Mouse (Mus musculus) gonadal fat pad, adult 2 months (tissue): ENCODE measurements around the gene Gpr162. TPM values are rescaled to one million over a fixed set of nuclear protein-coding genes. Genes with fewer than 3 reads are reported as not detected.

Source experiments
- DNase-seq: peaks from one replicate; pipeline ENCODE4 v3.0.0-alpha.2; 2012; ENCODE audit warnings: low read depth
- polyA plus RNA-seq: library from polyadenylated mRNA; depleted of rRNA; stranded (reverse); fragments of >200 nt; gene quantifications from 2 replicates; pipeline ENCODE4 v1.2.3, GENCODE M21; 2012

Gpr162 gene
- polyA plus RNA-seq, 1 experiment: 1.0 TPM

DNA sequence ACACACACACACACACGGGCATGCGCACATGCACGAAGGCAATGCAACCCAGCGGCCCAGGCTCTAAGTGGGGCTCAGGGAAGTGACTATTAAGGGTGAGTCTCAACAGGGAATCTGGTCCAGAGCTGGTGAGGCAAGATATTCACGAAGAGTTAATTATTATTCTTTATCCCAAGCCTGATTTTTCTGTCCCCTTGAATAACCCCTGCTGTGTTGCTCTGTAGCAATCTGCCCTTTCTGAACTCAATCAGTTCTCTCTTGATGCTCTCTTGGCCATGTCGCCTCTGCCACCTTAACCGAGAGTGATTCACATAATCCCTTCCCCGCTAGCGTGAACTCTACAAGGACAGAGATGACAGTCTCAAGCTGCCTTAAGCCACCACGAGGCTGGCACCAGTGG is 19.6 kb upstream of the Gpr162 start:
- DNase-seq: no peak

DNA sequence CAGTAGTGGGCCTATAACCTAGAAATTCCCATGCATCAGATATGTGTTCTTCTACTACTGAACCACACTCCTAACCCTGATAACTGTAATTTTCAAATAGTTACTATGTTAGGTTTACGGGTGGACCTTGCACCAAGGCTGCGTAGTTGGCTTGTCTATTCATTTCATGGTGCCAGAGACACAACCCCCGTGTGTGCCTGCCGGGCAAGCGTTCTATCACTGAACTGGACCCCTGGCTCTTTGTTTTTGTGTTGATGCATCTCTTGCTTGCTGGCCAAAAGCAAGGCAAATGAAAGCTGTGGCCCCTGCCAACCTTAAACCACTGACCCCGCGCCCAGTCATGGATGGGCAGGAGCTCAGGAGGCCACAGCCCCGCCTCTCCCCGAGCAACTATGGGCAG is 18.0 kb upstream of the Gpr162 start:
- DNase-seq: no peak

DNA sequence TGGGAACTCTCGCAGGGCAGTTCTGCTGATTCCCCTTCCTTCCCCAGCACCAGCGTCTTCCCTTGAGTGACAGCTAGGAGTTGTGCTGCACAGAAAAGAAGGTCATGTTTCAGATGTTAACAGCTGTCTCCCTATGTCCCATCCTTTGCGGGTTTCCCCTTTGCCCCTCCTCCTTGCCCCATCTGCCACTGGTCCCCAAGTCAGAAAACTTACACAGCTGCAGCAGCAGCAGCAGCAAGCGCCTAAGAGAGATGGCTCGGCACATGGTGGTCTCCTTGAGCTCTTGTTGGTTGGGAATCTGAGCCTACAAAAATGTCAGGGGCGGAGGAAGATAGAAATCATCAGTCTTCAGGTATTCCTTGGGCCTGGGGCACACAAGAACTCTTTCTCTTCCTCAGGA is 15.6 kb upstream of the Gpr162 start:
- DNase-seq: no peak

DNA sequence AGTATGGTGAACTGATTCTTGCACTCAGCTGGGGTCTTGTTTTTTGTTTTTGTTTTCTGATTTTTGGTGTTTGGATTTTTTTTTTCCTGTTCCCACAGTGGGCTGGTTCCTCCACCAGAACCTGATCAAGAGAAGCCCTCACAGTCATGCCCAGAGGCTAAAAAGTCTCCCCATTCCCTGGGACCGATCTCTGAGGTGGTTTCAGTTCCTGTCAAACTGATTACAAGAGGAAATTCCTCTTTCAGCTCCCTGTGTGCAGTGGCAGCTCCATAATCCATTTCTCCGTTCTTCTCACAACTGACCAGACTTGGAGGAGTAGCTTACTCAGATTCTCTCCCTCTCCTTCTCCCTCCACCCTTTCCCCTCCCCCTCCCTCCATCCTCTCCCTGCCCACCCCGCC is 10.6 kb upstream of the Gpr162 start:
- DNase-seq: no peak

DNA sequence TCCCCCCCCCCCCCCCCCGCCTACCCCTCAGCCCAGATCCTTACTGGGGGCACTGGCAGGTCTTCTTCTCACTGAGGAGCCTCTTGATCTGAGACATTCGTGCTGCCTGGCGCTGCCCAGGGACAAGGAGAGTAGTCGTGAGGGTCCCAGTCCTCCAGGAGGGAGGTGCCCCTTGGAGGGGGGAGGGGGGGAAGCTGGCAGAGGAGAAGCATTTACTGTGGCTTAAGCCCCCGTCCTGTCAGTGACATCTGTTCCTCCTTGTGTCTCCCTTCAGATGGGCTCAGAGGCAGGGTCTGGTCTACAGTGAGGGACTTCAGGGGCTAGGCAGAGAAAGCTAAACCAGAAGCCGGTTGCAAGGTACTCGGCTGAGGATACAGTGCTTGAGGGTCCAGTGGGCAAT is 2.8 kb upstream of the Gpr162 start:
- DNase-seq: no peak

DNA sequence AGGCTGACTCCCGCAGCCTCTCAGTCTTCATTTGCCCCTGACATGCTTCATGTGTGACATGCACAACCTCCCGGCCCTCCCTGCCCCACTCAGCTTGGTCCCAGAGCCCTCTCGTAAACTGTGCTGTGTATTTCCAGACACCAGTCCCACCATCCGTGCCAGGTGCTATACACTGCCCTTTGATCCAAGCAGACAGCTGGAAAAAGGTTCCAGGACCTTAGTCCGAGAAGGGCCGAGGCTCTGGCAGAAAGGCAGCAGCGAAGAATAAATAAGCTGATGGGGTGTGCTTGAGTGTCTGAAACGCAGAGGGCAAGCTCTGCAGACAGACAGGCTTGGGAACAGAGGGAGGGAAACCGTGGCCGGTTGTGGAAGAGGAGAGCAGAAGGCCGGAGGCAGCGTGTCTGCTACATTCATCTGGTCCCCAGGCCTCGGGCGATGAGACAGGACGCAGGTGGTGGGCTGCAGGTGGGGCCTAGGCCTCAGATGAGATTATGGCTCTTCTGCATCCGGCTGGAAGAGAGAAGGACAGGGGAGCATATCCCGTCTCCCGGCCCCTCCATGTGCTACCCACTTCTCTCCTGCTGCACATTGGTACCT is 2.1 kb upstream of the Gpr162 start:
- DNase-seq: no peak

DNA sequence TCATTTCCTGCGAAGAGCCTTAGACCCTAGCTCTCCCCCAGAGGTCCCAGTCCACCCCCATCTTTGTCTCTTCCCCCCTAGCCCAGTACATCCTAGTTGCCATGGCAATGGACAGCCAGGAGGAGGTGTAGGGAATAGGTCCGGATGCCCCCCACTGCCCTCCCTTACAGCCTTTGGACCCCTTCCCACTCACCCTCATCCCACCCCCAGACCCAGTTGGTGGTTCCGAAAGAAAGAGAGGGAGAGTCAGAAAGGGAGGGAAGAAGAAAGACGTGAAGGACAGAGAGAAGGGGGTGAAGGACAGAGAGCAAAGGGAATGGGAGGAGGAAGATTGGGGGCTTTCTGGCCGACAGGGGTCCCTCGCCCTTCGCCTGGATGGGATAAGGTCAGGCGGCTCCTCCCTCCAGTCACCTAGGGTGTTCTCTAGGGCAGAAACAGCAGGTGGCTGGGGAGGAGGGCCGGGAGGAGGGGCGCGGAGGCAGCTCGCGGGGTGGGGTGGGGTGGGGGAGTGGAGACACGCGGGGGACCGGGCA is 592 bp downstream of the Gpr162 start:
- DNase-seq: no peak

DNA sequence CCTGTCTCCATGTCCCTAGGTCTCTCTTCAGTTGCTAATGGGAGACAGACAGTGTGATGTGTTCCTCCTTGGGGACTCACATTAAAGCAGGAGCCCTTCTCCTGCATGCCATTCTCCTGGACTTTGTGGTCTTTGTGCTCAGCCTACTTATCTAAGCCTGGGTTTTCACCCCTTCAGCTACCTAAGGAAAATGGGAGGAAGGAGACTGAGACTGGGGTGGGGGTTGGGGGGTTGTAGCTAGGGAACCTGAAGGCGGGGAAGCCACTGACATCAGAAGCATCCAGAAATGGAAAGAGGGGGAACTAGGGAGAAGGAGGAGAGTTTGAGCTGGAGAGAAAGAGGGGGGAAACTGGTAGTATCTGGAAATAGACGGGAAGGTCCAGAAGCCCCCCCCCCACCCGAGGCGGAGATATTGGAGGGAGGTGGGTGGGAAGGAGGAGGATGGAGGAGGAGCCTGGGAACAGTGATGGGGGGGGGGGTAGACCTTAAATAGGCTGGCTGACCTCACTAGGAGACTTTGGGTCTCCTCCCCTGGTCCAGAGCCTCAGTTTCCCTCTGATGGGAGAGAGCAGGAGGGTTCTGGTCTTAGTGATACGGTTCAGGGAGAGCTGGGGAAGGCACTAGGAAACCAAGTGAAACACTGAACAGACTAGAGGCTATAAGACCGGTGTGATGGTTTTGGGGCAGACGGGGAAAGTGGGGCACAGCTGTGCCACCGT is 1.2 kb downstream of the Gpr162 start:
- no peak for DNase-seq

DNA sequence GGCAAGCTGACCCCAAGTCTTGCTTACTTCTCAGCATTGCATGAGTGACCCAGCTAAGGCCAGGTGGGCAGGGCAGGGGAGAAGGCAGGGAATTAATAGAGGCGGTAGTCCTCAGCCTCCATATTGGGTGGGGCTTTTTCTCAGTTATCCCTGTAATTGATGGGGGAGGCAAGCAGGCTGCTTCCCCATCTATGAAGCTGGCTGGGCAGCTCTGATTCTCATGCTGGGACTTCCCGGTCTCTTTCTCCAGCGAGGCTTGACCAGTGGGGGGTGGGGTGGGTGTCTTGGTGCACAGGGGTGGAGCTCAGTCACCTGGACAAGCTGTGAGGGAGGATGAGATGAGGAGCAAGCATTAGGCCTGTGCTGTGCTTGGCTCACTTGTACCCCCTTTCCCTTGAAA is 2.0 kb downstream of the Gpr162 start:
- DNase-seq: no peak

DNA sequence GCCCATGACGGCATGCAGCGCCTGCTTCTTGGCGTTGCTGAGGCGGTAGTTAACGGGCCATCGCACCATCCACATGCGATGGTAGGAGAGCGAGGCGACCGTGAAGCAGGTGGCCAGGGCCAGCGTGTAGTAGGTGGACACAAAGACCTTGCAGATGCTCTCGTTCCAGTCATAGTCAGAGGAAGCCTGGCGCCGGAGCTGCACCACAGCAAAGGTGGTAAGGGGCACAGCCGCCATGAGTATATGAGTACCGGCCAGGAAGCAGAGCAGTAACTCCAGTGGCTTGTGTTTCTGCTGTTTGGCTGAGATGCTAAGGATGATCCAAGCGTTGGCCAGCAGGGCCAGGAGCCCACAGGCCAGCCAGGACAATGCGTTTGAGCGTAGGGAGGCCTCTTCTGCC is 2.5 kb downstream of the Gpr162 start:
- no peak for DNase-seq

DNA sequence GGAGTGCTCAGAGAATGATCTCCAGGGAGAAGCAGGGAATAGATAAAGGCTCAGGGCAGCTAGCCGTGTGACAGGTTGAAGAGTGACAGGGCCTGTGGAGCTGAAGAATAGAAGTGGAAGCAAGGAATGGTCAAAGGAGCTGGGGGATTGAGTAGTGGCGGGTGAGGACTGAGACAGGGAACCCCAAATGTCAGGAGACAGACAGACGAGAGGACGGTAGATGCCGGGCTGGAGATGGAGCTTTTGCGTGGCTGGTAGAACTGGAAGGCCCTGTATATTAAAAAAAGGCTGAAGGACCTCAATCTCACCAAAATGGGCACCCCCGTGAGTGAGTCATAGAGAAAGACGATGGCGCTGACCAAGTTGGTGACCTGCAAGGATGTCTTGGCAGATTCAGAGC is 3.3 kb downstream of the Gpr162 start:
- no peak for DNase-seq

DNA sequence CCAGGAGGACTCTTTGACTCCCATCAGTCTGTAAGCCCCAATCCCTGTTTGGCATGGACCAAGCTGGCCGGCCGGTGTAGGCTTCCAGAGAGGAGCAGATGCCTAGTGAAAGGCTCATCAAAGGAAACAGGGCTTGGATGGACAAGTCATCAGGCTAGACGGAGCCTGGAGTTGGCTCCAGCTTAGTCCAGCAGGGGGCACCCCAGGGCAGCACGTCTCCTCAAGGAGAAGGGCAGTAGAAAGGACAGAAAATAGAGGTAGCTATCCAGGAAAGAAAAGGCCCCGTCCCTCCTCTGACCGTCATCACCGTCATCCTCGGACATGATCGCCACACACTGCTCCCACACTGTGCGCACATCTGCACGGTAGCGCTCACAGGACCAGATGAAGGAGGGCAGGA is 4.1 kb downstream of the Gpr162 start:
- DNase-seq: no peak

DNA sequence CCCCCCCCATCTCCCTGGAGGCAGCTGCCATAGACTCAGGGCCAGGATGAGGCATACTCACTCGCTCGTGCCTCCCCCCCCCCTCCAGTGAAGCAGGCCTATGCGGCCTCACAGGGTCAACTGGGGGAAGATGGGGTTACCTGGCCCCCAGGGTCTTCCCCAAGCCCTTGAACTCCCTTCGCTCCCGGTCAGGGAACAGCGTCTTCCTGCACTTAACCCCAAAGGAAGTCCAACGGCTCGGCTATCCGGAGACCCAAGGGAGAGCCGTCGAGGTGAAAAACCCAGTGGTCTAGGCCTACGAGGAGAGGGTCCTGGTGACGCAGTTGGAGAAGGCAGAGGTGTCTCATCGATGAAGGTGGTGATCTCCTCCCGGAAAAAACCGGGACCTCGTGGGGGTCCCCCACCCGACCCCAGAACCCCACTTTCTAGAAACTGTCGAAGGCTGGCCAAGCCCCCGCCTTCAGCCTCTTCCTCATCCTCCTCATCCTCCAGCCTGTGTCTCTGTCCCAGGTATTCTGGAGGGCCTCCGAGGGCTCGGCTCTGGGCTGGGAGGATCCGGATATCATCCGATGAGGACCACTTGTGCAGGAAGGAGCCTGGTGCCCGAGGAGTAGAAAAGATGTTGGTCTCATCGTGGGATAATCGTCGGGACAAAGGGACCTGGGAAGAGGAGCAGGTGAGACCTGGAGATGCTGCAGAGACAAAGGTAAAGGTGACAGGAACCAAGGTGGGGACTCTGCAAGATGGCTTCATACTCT is 5.0 kb downstream of the Gpr162 start:
- DNase-seq: no peak

DNA sequence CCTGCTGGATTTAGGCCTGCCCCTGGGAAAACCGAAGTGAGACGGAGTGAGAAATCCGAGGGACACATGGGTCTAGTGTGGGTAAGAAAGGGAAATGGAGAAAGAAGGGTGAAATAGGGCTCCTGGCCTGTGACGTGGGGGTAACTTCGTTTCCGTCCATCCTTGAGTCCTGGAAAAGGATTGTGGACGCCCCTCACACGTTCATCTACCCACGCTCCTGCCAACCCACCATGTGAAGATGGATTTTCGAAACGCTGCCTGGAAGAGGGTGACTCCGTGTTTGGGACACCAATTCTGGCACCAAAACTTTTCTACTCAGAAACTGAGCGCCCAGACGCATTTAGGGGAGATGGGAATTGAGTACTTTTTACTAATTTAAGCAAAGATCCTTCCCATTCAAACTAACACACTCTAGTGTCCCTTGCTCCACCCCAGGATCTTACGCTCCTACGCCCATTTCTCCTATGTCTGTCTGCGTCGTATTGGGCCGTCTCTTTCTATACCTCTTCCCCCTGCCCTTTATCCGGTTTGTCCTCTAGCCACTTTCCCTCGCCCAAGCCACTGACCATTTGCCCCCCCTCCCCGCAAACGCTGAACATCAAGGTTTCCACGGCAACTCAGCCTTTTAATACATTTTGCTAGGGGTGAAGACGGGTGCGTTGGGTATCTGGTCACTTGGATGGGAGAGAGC is 5.8 kb downstream of the Gpr162 start:
- no peak for DNase-seq

DNA sequence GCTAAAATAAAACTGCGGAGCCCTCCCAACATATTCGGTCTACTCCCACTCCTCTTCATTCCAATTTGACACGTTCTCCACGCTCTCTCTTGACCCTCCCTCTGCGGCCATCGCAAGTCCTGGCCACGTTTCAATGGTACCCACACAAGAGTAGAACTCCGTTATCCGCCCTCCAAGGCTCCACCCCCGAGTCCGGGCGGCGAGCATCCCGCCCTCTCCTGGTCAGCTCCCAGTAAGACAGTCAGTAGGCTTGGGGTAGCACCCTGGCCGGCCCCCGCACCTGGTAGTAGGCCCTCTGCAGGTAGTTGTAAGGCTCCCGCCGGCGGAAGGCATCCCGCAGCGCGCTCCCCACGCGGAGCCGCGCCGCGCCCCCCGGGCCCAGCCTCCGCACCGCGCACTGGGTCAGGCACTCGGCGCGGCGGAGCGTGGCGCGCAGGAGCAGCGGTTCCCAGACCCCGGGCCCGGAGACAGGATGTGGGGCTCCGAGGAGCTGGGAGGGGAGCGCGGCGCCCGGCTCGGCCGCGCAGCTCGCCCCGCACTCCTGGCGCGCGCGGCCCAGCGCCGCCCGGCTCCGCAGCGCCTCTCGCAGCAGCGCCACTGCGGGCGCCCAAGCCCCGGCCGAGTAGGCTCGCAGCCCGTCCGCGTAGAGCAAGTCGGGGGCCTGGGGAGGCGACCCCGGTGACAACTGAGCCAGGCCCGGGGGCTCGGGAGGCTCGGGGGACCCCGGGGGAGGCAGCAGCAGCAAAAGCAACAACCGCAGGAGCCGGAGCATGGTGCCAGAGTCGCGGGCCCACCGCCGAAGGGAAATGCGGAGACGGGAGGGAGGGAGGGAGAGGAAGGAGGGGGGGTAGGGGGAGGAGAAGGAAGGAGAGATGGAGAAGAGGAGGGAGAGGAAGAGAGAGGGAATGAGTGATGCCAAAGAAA is 6.6 kb downstream of the Gpr162 start, which contains the start of gene P3h3:
TSS of gene P3h3 (minus strand) at position 837 of the 924 bp plus-strand sequence.
- DNase-seq: no peak

DNA sequence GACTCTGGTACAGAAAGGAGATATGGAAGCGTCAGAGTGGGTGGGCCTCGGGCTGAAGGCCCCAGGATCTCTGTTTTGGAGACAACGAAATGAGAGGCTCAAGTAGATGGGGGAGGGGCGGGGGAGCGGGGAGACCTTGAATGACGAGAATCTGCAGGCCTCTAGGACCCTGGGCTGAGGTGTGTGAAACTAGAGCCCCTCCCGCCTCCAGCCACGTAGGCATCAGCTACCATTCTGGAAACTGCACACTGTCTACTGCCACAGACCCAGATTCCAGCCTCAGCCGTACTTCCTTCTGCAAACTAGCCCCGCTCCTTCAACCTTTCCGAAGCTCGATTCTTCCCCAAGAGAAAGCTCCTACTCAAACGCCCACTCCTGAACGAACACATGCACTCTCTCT is 7.5 kb downstream of the Gpr162 start:
- no peak for DNase-seq

DNA sequence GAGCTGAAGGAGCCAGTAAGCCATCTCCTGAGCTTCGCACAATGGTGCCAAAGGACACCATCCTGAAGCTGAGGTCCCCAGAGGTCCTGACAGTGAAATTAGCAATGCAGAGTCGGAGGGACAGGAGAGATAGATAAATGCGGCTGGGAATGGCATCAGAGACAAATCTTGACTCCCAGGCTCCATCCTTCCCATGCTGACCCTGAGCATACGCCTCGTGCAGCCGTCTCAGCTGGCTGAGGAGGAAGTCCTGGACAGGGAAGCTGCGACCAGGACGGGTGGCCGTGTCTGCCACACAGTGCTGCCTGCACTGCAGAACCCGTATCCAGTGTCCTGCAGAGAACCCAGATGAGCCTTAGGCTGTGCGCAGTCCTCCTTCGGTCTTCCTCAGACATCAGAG is 9.1 kb downstream of the Gpr162 start:
- DNase-seq: no peak

DNA sequence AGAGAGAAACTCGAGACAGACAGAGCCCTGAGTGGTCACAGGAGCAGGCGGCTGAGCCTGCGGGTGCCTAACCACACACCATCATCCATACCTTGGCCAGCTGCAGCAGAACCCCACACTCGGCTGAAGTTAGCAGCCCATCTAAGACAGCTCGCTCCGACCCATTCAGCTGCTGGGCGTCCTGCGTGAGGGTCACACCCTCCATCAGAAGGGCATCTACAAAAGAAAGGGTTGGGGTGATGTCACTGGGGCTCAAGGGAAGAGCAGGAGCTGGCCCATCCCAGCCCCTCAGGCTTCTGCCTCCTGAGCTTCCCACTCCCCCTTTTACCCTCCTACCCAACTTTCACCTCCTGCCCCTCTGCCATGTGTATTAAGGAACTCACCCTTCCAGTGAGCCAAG is 13.2 kb downstream of the Gpr162 start:
- DNase-seq: no peak

DNA sequence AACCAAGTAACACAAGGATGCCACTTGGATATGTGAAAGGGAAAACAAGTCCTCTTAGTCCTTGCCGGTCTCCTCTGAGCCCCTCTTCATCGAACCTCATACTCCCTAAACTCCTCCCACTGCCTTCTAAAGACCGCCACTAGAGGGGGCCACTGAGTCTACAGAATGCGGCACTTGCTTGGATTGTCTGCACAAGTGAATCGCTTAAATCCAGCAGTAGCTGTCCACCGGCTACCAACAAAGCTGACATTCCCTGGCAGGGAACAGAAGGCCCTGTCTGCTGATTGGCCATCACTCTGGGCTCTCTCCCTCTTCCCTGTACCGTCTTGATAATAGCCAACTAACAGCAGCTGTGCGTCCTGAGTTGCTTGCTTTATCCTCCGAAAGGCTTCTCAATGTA is 16.5 kb downstream of the Gpr162 start:
- DNase-seq: no peak

DNA sequence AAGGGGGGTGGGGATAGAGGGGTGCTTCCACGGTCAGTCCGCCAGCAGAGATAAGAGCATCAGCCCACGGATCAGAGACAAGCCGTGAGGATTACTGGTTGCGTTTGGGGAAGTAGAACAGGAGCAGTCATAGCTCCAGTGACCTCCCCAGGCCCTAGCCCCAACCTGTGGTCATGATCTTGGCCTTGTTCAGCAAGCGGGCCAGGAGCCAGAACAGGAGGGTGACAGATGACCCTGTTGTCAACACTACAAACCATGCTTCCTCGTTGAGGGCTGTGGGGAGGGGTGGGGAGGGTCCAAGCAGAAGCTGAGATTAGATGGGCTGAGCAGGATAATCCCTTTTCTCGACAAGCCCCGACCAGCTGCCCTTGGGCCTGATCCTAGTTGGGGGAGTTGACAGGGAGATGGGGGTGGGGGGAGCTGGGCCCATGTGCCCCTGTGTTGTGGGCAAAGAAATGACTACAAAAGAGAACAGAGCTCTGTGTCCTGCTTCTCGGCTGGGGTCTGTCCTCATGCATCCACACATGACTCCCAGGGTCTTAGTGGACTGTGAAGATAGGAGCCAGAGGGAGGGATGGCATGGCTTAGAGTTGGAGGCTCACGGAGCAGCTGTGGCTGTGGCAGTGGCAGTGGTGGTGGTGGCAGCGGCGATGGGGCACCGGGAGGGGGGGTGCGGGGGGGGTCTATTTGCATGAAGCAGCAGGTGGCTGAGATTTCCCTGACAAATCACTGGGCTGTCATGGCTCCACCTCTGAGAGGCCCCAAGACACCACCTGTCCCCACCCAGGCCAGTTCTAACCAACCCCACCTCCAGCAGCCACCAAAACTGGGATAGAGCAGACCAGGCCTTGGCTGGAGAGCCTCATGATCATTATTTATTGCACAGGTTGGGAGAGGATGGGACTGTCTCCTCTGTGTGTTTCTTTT is 23.3 kb downstream of the Gpr162 start, which contains the start of gene Gnb3:
TSS of gene Gnb3 (minus strand) at position 35 of the 927 bp plus-strand sequence.
- DNase-seq: no peak
